Mouse (Mus musculus) ZHBTc4 (cell line): ENCODE data around the gene Sema3g.
A peak's percentile ranks its signal among the peaks of the same experiment; 100 is the strongest.

Experiments
- DNase-seq: peaks from one replicate; pipeline ENCODE4 v3.0.0-alpha.2; 2011; ENCODE audit warnings: low read depth, low spot score

Sema3g gene

GRCm38 (mm10) chr14:31217666-31218065, at the start of gene Sema3g:
Sema3g (plus strand) TSS chr14:31217860.
- DNase-seq: peak; percentile 60

- DNase-seq: no peak
These were observed 49.2 kb upstream of the Sema3g start, which contains the start of gene Stab1 for GRCm38 (mm10) chr14:31168425-31168824. Stab1 (minus strand) TSS chr14:31168641.

DNA sequence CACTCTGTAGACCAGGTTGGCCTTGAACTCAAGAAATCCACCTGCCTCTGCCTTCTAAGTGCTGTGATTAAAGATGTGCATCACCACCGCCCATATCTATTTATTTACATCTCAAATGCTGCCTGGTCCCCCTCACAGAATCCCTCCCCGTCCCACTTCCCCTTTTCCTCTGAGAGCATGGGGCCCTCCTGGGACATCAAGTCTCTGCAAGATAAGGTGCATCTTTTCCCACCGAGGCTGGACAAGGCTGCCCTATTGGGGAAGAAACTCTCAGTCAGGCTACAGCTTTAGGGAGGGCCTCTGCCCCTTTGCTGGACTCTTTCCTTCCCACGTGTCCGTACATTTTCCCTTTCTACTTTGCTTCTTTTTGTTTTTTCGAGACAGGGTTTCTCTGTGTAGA, 48.2 kb upstream of the Sema3g start:
- no peak for DNase-seq

GRCm38 (mm10) chr14:31170963-31171362, 46.7 kb upstream of the Sema3g start:
- DNase-seq: no peak

DNA sequence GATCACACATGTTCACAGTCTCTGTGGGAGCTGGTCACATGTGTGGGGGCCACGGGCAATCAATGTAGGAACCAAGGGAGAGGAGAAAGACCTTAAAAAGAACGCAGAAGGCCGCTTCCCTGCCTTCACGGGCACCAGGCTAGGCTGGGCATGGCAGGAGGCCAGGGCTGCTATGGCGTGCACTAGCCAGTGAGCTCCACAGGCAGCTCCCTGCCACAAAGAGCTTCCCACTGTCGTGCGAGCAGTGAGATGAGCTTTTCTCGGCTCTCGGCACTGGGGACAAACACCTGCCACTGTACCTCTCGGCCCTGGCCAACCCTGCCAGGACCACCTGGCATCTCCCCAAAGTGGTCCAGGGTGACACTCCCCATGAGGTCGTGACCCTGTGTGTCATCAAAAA, 46.3 kb upstream of the Sema3g start:
- no peak for DNase-seq

DNA sequence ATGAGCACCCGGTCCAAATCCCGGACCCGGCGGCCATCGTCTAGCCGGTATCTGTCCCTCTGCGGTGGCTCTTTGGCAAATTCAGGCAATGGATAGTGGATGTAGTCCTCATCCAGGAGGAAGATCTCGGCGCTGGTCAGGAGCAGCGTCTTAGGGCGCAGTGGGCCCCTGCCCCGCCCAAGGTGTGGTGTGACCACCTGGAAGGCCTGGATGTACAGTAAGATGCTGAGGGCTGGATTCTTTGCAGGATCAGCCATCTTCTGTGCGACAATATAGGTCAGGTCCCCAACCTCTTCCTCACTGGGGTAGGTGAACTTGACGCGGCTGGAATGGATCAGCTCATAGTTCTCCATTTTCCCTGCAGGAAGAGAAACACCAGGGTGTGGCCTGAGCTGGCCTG, 45.8 kb upstream of the Sema3g start:
- DNase-seq: no peak

DNA sequence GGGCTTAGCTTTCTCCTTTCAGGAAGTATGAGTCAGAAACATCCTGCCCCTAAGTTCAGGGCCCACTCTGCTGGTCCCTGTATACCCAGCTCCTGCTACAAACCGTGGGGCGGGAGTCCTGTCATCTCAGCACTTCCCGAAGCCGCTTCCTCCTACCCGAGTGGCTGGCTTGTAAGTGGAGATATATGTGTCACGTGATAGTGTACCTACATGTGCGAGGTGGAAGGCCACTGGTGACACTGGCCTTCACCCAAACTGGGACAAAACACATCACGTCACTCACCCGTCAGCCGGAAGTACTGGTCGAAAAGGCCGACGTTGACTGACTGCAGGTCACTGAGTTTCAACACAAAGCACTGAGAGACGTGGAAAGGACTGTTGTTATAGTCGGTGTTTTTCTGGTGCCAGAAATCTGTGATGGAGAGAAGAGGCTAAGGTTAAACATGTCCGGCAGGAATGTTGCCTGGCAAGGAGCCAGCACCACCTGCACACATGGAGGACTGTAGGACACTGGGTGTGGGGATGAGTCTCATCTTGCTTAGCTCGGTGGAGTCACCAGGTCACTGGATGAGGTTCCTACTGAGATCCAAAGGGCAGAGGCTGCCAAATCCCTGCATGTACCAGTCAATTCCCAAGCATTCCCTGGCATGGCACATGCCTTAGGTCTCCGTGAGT, 44.7 kb upstream of the Sema3g start:
- DNase-seq: no peak

DNA sequence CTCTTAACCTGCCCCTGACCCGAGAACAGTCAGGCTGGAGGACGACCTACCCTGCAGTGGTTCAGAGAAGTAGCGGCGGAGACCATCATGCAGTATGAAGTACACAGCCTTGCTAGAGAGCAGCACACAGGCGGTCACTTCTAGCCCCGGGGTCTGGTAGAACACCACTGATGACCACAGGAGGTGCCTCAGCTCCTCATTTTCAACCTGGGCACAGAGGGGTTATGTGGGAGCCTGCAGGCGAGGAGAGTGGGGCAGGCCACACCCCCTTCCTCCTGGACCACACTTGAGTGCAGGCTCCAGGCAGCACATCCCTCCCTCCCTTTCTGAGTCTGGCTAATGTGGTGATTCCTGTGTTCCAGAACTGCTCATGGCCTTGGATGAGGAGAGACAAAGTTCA, 44.1 kb upstream of the Sema3g start:
- DNase-seq: no peak

DNA sequence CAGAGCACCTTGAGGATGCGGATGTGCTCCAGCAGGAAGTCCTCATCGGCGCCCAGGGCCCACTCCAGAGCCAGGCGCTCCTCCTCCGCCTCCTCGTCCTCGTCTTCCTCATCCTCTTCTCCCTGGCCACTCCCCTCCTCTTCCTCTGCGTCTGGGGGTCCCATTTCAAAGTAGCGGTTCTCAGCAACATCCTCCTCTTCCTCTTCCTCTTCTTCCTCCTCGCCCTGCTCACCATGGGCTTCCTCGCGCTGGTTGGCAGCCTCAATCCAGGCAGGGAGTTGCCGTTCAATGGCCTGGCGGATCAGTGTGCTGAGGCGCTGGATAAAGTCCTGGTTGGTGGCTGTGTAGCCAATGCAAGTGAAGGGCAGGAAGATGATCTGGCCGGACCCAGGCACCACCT, 40.4 kb upstream of the Sema3g start:
- peak; percentile 29 for DNase-seq

- peak; percentile 29 for DNase-seq
These were observed 39.9 kb upstream of the Sema3g start for GRCm38 (mm10) chr14:31177715-31178114.

GRCm38 (mm10) chr14:31179677-31180365, 37.8 kb upstream of the Sema3g start:
- no peak for DNase-seq

- no peak for DNase-seq
These were observed 36.1 kb upstream of the Sema3g start for GRCm38 (mm10) chr14:31181512-31181911.

DNA sequence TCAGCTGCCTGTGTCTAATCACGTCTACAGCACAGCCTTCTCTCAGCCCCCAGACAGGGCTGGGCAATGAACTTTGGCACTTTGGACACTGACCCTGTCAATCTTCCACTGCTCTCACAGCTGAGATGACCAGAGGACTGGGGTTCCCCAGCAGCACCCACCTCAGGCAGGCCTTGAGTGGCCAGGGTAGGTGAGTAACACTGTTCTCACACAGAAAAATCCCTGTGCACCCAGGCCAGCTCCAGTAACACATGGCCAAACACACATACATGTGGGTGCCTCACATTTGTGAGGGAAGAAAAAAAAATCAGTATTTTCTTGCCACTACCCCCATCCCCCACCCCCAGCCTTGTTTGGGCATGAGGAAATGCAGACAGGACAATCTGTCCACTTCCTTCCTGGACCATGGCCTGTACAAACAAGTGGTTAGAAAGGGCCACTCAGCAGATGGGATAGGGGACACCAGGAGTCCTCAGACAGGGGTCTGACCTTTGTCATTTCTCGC, 34.8 kb upstream of the Sema3g start:
- no peak for DNase-seq

DNA sequence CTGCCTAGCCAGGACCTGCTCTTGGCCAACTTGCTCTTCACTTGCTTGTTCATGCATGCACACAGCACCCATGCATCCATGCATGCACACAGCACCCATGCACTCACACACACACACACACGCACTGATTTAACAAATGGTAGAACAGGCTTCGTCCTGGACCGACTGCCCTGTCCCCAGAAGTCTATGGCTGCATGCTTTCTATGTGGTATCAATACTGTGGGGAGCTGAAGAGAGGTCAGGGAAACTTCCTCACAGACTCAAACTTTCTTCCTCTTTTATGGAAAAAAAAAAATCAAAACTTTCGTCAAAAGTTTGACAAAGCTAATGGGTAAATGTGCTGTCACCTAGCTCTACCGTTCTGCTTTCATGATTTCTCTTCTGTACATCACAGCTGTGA, 34.1 kb upstream of the Sema3g start:
- no peak for DNase-seq

- DNase-seq: no peak
These were observed 33.5 kb upstream of the Sema3g start for GRCm38 (mm10) chr14:31184195-31184594.

GRCm38 (mm10) chr14:31186656-31187055, 31.0 kb upstream of the Sema3g start:
- no peak for DNase-seq

GRCm38 (mm10) chr14:31188771-31189181, 28.9 kb upstream of the Sema3g start:
- DNase-seq: no peak

- no peak for DNase-seq
These were observed 28.3 kb upstream of the Sema3g start for GRCm38 (mm10) chr14:31189348-31189747.

DNA sequence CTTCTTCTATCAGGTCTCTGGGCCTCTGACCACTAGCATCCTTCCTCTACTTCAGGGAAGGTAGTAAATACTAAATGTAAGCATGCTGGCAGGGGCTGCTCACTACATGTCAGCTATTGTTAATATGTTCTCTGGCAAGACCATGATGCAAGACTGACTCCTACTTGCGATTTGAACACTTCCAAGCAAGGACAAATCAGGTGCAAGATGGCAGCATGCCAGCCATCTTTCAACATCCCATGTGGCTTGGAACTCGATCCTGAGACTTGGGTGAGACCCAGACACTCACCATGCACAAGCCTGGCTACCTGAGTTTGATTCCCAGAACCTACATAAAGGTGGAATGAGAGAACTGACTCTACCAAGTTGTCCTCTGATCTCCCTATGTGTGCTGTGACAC, 25.7 kb upstream of the Sema3g start:
- no peak for DNase-seq

DNA sequence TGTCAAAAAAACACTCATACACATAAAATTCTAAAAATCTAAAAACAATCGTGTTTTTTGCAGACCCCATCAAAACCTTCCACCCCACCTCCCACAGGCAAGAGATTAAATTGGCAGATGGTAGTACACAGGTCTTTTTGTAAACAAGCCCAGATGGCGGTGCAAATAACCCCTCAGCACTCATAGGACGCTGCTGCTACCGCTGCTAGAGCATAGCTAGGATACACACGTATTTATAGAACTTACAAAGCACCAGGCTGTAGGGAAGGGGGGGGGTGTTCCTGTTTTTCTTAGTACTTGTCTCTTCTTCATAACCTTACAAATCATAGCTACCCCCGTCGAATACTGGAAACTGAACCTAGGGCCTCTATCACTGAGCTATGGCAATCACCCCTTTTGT, 23.9 kb upstream of the Sema3g start:
- DNase-seq: no peak

GRCm38 (mm10) chr14:31194441-31194840, 23.2 kb upstream of the Sema3g start:
- DNase-seq: no peak

DNA sequence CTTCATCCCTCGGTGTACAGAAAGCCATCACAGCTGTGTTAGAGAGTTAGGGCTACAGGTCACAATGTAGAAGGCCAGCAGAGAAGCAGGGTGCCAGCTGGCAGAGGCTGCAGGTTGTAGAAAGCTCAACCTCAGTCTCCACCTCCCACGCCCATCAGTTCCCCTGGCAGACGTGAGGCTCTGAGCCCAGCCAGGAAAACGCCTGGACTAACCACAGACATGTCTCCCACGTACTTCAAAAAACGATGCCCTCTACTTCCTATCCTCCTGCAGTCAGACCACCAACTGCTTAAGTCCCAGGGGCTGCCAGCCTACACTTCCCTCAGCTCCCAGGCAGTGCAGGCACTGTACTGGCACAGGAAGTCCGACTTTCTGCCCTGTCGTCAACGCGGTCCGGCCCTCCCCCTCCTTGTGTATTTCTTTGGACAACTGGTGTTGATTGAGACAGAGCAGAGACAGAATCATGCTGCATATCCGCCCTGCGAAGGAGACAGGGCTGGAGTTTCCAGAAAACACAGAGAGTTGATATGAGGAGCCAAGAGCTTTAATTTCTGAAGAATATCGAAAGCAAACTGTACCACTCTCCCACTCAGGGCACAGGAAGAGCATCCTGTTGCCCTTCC, 22.7 kb upstream of the Sema3g start:
- DNase-seq: no peak

DNA sequence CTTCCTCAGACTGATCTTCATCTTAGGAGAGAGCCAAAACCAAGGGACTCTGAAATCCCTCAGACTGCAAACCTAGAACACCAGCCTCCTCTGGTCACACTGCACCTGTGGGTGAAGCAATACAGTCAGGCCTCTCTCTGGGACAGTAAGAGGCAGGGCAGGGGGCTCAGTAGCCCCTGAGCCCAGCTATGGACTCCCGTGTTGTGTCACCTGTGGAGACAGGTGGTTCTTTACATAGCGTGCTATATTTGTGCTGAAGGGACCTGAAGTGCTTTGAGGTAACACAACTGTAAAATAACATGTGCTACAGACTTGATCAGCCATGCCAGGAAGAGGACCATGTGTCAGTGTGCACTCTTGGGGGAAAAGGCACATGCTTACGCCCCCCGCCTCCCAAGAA, 22.1 kb upstream of the Sema3g start:
- no peak for DNase-seq
